Mouse (Mus musculus) ES-Bruce4 (cell line): Measurements from ENCODE around the gene Tmem163. TPM values are rescaled to one million over a fixed set of nuclear protein-coding genes. Genes with fewer than 3 reads are reported as not detected.

ENCODE experiments used
- H3K27ac ChIP-seq: 2 replicates; pipeline ENCODE4 v1.5.1; 2012; ENCODE audit warnings: low read length, inconsistent platforms; ENCODE audit not compliant: insufficient read depth
- H3K27me3 ChIP-seq: 2 replicates; pipeline ENCODE4 v1.6.1; 2012; ENCODE audit warnings: mild to moderate bottlenecking, low read length, inconsistent platforms; ENCODE audit not compliant: control insufficient read depth, poor library complexity, insufficient read depth, severe bottlenecking
- H3K36me3 ChIP-seq: 2 replicates; pipeline ENCODE4 v1.6.1; 2012; ENCODE audit warnings: inconsistent platforms, mild to moderate bottlenecking, low read length, moderate library complexity; ENCODE audit not compliant: control insufficient read depth, poor library complexity, insufficient read depth, severe bottlenecking
- H3K4me1 ChIP-seq: one replicate; pipeline ENCODE4 v1.8.1; 2011; ENCODE audit warnings: low read length; ENCODE audit not compliant: control insufficient read depth, insufficient read depth
- H3K4me3 ChIP-seq: 2 replicates; pipeline ENCODE4 v1.5.1; 2011; ENCODE audit warnings: low read depth, mild to moderate bottlenecking, low read length
- H3K9ac ChIP-seq: 2 replicates; pipeline ENCODE4 v1.6.1; 2012; ENCODE audit warnings: low read depth, mild to moderate bottlenecking, inconsistent platforms; ENCODE audit not compliant: poor library complexity, severe bottlenecking
- H3K9me3 ChIP-seq: replicated peaks from 2 replicates; pipeline ENCODE4 v1.6.1; 2012; ENCODE audit warnings: mild to moderate bottlenecking, low read length, inconsistent platforms; ENCODE audit not compliant: control insufficient read depth, poor library complexity, insufficient read depth, severe bottlenecking
- CTCF ChIP-seq: IDR thresholded peaks from one replicate; pipeline ENCODE4 v1.8.1; 2011; ENCODE audit warnings: low read depth, low read length
- EP300 ChIP-seq: IDR thresholded peaks from 2 replicates; pipeline ENCODE4 v1.6.1; 2011; ENCODE audit warnings: low read depth, low read length; ENCODE audit not compliant: insufficient read depth
- POLR2A ChIP-seq: IDR thresholded peaks from one replicate; pipeline ENCODE4 v1.8.1; 2011; ENCODE audit warnings: low read length; ENCODE audit not compliant: insufficient read depth
- polyA plus RNA-seq: library from polyadenylated mRNA; stranded (reverse); fragments of >200 nt; gene quantifications from 2 replicates; pipeline ENCODE4 v1.2.4, GENCODE M21; 2011; ENCODE audit warnings: low read depth; ENCODE audit not compliant: missing spikeins, insufficient read depth, insufficient read length

The Tmem163 gene
- polyA plus RNA-seq, 1 experiment: 1.6 TPM

- Histone ChIP-seq H3K9me3 (no peaks in the 10 kb centered on the region), H3K9ac (no peak overlapping the region), H3K27me3 (no peaks in the 10 kb centered on the region), H3K36me3 (no peaks in the 10 kb centered on the region), H3K27ac (no peak overlapping the region), H3K4me1 (no peaks in the 10 kb centered on the region), H3K4me3 (no peak overlapping the region)
- TF ChIP-seq POLR2A (no peak), EP300 (no peak), CTCF (no peak)
Measured at GRCm38 (mm10) chr1:127627151-127627550, 52.2 kb downstream of the Tmem163 start.

DNA sequence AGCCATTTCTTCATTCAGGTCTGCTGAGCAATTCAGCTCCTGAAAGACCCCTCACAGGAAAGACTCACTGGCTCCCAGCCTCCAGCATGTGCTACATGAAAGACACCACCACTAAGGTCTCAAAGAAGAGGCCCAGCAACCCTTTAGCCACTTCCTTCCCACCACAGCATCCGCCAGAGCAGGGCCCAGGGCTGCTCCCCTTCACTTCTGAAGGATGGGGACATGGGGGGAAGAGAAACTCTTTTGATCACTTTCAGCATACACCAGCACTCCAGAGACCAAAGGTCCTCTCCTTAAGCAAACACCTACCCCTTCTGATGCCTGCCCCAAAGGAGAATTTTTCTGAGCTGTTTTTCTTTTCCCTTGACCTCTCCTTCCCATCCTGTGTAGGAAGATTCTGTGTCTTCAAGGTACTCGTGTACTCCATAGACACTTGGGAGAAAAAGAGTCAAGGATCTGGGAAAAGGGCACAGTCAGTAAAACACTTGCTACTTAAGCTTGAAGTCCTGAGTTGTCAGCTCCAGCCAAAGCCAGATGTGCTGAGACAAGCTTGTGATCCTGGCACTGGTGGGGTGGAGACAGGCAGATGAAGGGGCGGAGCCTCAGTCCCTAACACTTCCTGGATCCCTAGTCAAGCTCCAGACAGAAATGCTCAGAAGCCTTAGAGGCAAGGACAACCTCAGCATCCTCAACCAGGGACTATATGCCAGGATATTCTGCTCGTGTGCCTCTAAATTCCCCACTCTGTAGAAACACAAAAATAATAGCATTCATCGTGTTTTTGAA lies 53.6 kb downstream of the Tmem163 start:
- H3K9me3 ChIP-seq: no peaks in the 10 kb centered on the region
- H3K36me3 ChIP-seq: no peaks in the 10 kb centered on the region
- H3K27me3 ChIP-seq: no peaks in the 10 kb centered on the region
- H3K4me3 ChIP-seq: no peak overlapping the region
- no peak overlapping the region for H3K27ac ChIP-seq
- no peaks in the 10 kb centered on the region for H3K4me1 ChIP-seq
- H3K9ac ChIP-seq: no peak overlapping the region
- no peak for TF ChIP-seq POLR2A
- TF ChIP-seq CTCF: no peak
- no peak for TF ChIP-seq EP300

GRCm38 (mm10) chr1:127622349-127622748 lies 57.0 kb downstream of the Tmem163 start:
- H3K4me1 ChIP-seq: no peaks in the 10 kb centered on the region
- H3K9me3 ChIP-seq: no peaks in the 10 kb centered on the region
- H3K9ac ChIP-seq: no peak overlapping the region
- H3K27ac ChIP-seq: no peak overlapping the region
- H3K36me3 ChIP-seq: no peaks in the 10 kb centered on the region
- TF ChIP-seq CTCF (no peak), POLR2A (no peak), EP300 (no peak)
- H3K4me3 ChIP-seq: no peak overlapping the region
- H3K27me3 ChIP-seq: no peaks in the 10 kb centered on the region

DNA sequence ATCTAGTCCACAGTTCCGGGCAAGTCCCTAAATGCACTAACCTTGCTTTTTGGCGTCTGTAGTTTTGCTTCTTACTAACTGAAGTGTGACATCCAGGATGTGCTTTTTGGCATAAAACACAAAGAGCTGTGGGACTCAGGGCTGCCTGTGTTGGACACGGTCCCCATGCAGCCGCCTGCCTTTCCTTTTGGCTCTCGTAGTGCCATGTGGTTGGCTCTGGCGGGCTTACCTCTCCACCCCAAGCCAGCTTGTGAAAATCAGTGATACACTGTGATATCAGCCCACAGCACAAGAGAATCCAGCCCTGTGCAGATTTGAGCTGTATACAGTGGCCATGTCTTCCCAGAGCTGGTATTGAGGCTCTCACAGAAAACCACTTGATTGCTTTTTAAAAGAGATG lies 60.3 kb downstream of the Tmem163 start:
- Histone ChIP-seq H3K9ac (no peak overlapping the region), H3K4me1 (no peaks in the 10 kb centered on the region), H3K27ac (no peak overlapping the region), H3K9me3 (no peaks in the 10 kb centered on the region), H3K4me3 (no peak overlapping the region), H3K36me3 (no peaks in the 10 kb centered on the region), H3K27me3 (no peaks in the 10 kb centered on the region)
- TF ChIP-seq POLR2A (no peak), EP300 (no peak), CTCF (no peak)

- H3K36me3 ChIP-seq: no peaks in the 10 kb centered on the region
- TF ChIP-seq POLR2A (no peak), CTCF (no peak), EP300 (no peak)
- no peaks in the 10 kb centered on the region for H3K4me1 ChIP-seq
- H3K4me3 ChIP-seq: no peak overlapping the region
- H3K27ac ChIP-seq: no peak overlapping the region
- no peaks in the 10 kb centered on the region; the same call in 1 of the 2 replicates for H3K9me3 ChIP-seq
- H3K27me3 ChIP-seq: no peaks in the 10 kb centered on the region
- no peak overlapping the region for H3K9ac ChIP-seq
Measured at GRCm38 (mm10) chr1:127610378-127610777, 69.0 kb downstream of the Tmem163 start.

DNA sequence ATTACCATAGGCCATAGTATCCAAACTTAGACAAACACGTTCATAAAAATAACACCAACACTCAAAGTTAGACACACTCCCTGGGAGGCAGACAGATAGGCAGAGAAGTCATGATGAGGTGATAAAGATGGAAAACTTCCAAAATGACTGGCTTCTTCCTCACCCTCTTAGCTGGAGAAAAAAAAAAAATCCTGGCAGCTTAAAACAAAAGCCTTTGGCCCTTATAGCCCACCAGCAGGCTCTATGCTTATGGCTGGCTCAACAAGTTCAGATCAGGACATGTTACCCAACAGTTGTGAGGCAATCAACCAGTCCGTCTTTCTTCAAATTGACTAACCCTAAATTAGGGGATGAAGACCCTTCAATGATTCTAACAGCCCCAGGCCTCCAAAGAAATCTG lies 69.5 kb downstream of the Tmem163 start:
- Histone ChIP-seq H3K9me3 (no peaks in the 10 kb centered on the region; the same call in 1 of the 2 replicates), H3K4me1 (no peaks in the 10 kb centered on the region), H3K27ac (no peak overlapping the region), H3K36me3 (no peaks in the 10 kb centered on the region), H3K27me3 (no peaks in the 10 kb centered on the region), H3K9ac (no peak overlapping the region), H3K4me3 (no peak overlapping the region)
- TF ChIP-seq EP300 (no peak), CTCF (no peak), POLR2A (no peak)
